Mouse (Mus musculus) limb, embryonic 14.5 days (tissue): ENCODE results near the gene Olfr601. TPM values are rescaled to one million over a fixed set of nuclear protein-coding genes. Genes with fewer than 3 reads are reported as not detected.
"Not testable (repeated sequence)": the region's sequence is repeated elsewhere in the genome, so short reads cannot be mapped to it uniquely, and the experiment has no call there.

Experiments used
- ATAC-seq: fragments of 200-750 bp; cut with Nextera tagmentation; 2 replicates; pipeline ENCODE4 v1.8.0; 2017; ENCODE audit warnings: low read depth, moderate number of reproducible peaks, moderate TSS enrichment; ENCODE audit not compliant: low FRiP score
- DNase-seq: peaks from one replicate; pipeline ENCODE4 v3.0.0-alpha.2; 2015; ENCODE audit warnings: low spot score
- H3K27ac ChIP-seq: fragments of 300-500 bp; sonication (generic); replicated peaks from 2 replicates; pipeline ENCODE4 v1.5.1; 2014; ENCODE audit warnings: low read depth, mild to moderate bottlenecking, low read length, moderate library complexity, mixed read lengths
- H3K27me3 ChIP-seq: fragments of 300-500 bp; sonication (generic); 2 replicates; pipeline ENCODE4 v1.6.1; 2014; ENCODE audit warnings: low read length, mixed read lengths; ENCODE audit not compliant: control insufficient read depth, insufficient read depth
- H3K36me3 ChIP-seq: fragments of 300-500 bp; sonication (generic); 2 replicates; pipeline ENCODE4 v1.6.1; 2014; ENCODE audit warnings: mild to moderate bottlenecking, low read length, moderate library complexity, mixed read lengths; ENCODE audit not compliant: control insufficient read depth, insufficient read depth
- H3K4me1 ChIP-seq: fragments of 300-500 bp; sonication (generic); 2 replicates; pipeline ENCODE4 v1.6.1; 2014; ENCODE audit warnings: antibody characterized with exemption, low read length, mixed read lengths; ENCODE audit not compliant: control insufficient read depth, insufficient read depth
- H3K4me2 ChIP-seq: fragments of 300-500 bp; sonication (generic); replicated peaks from 2 replicates; pipeline ENCODE4 v1.6.1; 2014; ENCODE audit warnings: low read depth, mild to moderate bottlenecking, low read length, moderate library complexity; ENCODE audit not compliant: severe bottlenecking
- H3K4me3 ChIP-seq: fragments of 300-500 bp; sonication (generic); replicated peaks from 2 replicates; pipeline ENCODE4 v1.5.1; 2014; ENCODE audit warnings: low read length
- H3K9ac ChIP-seq: fragments of 300-500 bp; sonication (generic); 2 replicates; pipeline ENCODE4 v1.6.1; 2014; ENCODE audit warnings: mild to moderate bottlenecking, low read depth, low read length, moderate library complexity; ENCODE audit not compliant: severe bottlenecking
- H3K9me3 ChIP-seq: fragments of 300-500 bp; sonication (generic); 2 replicates; pipeline ENCODE4 v1.6.1; 2016; ENCODE audit warnings: low read length; ENCODE audit not compliant: control insufficient read depth
- POLR2A ChIP-seq: fragments of 200-500 bp; IDR thresholded peaks from 2 replicates; pipeline ENCODE4 v1.8.0; 2012; ENCODE audit warnings: inconsistent platforms, mild to moderate bottlenecking, moderate library complexity, borderline replicate concordance; ENCODE audit not compliant: insufficient read depth, insufficient read length; ENCODE audit errors: extremely low read depth
- WGBS: fragments of 180-500 bp; shearing (Covaris S2); extraction: QIAGEN DNeasy Blood & Tissue Kit; methylation state at CpG from one replicate; pipeline ENCODE4 v1.1.7; 2014; 5-methylcytosine and 5-hydroxymethylcytosine counted together
- polyA plus RNA-seq, 2 experiments: library from polyadenylated mRNA; depleted of rRNA in 1 of 2; stranded (reverse) in 1 of 2; unstranded in 1 of 2; fragments of >200 nt; fragmentation: Nextera tagmentation in 1 of 2; extraction: Ambion mirVana in 1 of 2; gene quantifications; 2 replicates each; pipeline versions ENCODE4 v1.2.1 to v1.2.3; 2012 to 2014

The Olfr601 gene
- polyA plus RNA-seq (2012; rRNA removed) = not detected in 2 replicates
- not detected in 2 replicates for polyA plus RNA-seq (2014; fragmentation: Nextera tagmentation; extraction: Ambion mirVana)

DNA sequence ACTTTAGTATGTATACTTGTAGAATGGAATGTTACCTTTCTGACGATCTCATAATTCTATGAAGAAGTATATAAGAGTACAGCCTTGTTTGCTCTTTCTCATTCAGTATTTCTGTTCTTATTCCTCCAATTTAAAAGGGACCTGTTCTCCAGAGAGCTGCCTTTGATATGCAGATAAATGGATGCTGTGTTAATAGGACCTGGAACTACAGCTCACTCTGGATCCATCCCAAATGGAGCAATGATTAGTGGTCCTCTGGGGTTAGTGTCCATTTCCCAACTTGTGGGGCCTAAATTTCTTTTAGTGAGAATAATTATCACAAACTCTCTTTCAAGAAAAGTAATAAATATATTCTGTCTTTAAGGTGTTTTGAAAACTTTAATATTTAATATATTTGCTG lies at the start of gene Olfr601:
Gene Olfr601 (minus strand): TSS at position 101 of the 400 bp plus-strand sequence.
- ATAC-seq = no peak
- no peak within 1 kb of the TSS for H3K4me2 ChIP-seq
- no peaks in the 10 kb centered on the region for H3K9me3 ChIP-seq
- no peaks in the 10 kb centered on the region for H3K4me1 ChIP-seq
- H3K27me3 ChIP-seq = no peaks in the 10 kb centered on the region
- no peak within 1 kb of the TSS for H3K27ac ChIP-seq
- WGBS = 91% methylated on average over 1 of the region's 1 CpGs
- H3K4me3 ChIP-seq = no peak within 1 kb of the TSS
- H3K9ac ChIP-seq = no peak within 1 kb of the TSS
- no peak for TF ChIP-seq POLR2A
- H3K36me3 ChIP-seq = no peaks in the 10 kb centered on the region
- DNase-seq = no peak

GRCm38 (mm10) chr7:103406521-103407055 lies 44.1 kb upstream of the Olfr601 start:
- ATAC-seq = not testable (repeated sequence)

GRCm38 (mm10) chr7:103398981-103399380 lies 36.5 kb upstream of the Olfr601 start:
- TF ChIP-seq POLR2A = no peak
- DNase-seq = no peak
- no peaks in the 10 kb centered on the region for H3K27me3 ChIP-seq
- H3K4me1 ChIP-seq = no peaks in the 10 kb centered on the region
- H3K27ac ChIP-seq = no peak overlapping the region
- 27% methylated on average over 1 of the region's 1 CpGs for WGBS
- no peaks in the 10 kb centered on the region for H3K9me3 ChIP-seq
- H3K4me2 ChIP-seq = no peak overlapping the region
- no peak overlapping the region for H3K9ac ChIP-seq
- ATAC-seq = no peak
- H3K36me3 ChIP-seq = no peaks in the 10 kb centered on the region
- H3K4me3 ChIP-seq = no peak overlapping the region

More at GRCm38 (mm10) chr7:103406521-103407055, 44.1 kb upstream of the Olfr601 start:
- H3K36me3 ChIP-seq, H3K27ac ChIP-seq, H3K27me3 ChIP-seq, H3K4me3 ChIP-seq, H3K4me1 ChIP-seq, H3K4me2 ChIP-seq, H3K9me3 ChIP-seq, DNase-seq, H3K9ac ChIP-seq: not testable (repeated sequence)
- 75% methylated on average over 3 of the region's 3 CpGs for WGBS

- no peaks in the 10 kb centered on the region for H3K9me3 ChIP-seq
- no peak overlapping the region for H3K9ac ChIP-seq
- no peak overlapping the region for H3K4me3 ChIP-seq
- H3K27ac ChIP-seq = no peak overlapping the region
- H3K4me1 ChIP-seq = no peaks in the 10 kb centered on the region
- H3K4me2 ChIP-seq = no peak overlapping the region
- no peak for ATAC-seq
- no peak for DNase-seq
- no peak for TF ChIP-seq POLR2A
- H3K36me3 ChIP-seq = no peaks in the 10 kb centered on the region
- no peaks in the 10 kb centered on the region for H3K27me3 ChIP-seq
Measured at GRCm38 (mm10) chr7:103397758-103398157, 35.3 kb upstream of the Olfr601 start.

GRCm38 (mm10) chr7:103386077-103386476 lies 23.6 kb upstream of the Olfr601 start, which contains the start of gene Olfr603:
Gene Olfr603 (minus strand): TSS chr7:103386177.
- ATAC-seq (no peak), DNase-seq (no peak)
- Histone ChIP-seq H3K4me1 (no peaks in the 10 kb centered on the region), H3K36me3 (no peaks in the 10 kb centered on the region), H3K27ac (no peak within 1 kb of the TSS), H3K27me3 (no peaks in the 10 kb centered on the region), H3K4me2 (no peak within 1 kb of the TSS), H3K4me3 (no peak within 1 kb of the TSS), H3K9me3 (no peaks in the 10 kb centered on the region), H3K9ac (no peak within 1 kb of the TSS)
- no peak for TF ChIP-seq POLR2A

DNA sequence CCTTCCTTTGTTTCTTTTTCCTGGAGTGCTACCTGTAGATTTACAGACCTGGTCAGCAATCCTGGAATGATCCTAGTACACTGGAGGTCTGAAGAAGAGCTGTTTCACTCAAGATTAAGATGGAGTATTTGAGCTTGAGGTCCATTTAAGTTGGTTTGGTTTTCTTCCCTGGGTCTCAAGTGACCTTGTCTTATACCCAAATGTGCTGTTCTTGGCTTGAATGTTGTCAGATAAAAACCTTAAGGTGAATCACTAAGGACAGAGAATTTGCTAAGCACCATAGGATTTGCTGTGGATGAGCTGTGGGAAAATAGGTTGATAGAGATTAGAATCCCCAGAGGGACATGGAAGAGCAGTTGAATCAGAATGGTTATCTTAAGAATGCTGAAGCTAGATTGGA lies 12.9 kb downstream of the Olfr601 start, which contains the start of gene Olfr600:
Gene Olfr600 (minus strand): TSS at position 101 of the 400 bp plus-strand sequence.
- Histone ChIP-seq H3K4me2 (no peak within 1 kb of the TSS), H3K9ac (no peak within 1 kb of the TSS), H3K36me3 (no peaks in the 10 kb centered on the region), H3K4me1 (no peaks in the 10 kb centered on the region), H3K27ac (no peak within 1 kb of the TSS), H3K27me3 (no peaks in the 10 kb centered on the region), H3K9me3 (no peaks in the 10 kb centered on the region), H3K4me3 (no peak within 1 kb of the TSS)
- ATAC-seq = no peak
- DNase-seq = no peak
- no peak for TF ChIP-seq POLR2A
